Mouse (Mus musculus): ENCODE data around the gene Ms4a4a. TPM values are rescaled to one million over a fixed set of nuclear protein-coding genes. Genes with fewer than 3 reads are reported as not detected.

The Ms4a4a gene
- polyA plus RNA-seq (2015; fragmentation: Illumina TruSeq; extraction: RNeasy Lipid Tissue Mini Kit (QIAGEN cat#74804); ENCODE audit: insufficient read depth, low replicate concordance): 8.1 TPM

DNA sequence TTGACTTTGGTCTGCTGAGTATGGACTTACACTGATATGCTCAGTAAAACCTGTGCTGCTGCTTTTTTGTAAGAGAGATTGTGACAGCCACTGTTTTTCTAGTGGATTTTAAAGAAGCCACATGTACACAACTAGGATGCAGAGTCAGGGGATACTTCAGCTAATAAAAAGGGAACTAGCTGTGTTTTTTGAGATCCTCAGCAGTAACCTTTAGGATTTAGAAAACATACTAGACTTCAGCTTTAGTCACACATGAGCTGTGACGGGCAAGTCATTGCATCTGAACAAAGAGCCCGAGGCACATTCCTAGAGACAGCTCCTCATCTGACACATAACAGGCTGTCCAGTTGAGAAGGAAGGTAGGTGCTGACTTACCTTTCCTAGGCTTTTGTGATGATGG lies at the start of gene Ms4a4a:
Ms4a4a (plus strand) TSS at position 251 of the 400 bp plus-strand sequence.

DNA sequence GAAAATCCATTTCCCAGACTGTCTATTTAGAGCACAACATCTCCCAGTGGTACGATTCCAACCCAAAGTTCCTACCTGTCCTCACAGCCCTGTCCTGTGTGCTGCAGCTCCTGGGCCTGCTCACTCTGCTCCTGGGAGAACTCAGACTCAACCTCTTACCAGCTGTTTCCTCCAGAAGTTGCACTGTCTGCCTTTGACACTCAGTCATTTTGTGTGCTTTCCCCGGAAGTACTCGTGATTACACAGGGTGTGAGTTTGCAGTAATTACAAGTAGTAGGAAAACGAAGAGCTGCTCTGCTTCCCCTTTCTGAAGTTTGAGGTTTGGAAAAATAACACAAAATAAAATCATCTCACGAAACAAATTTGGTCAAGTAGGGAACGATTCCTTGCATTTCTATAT lies 39.4 kb upstream of the Ms4a4a start, which contains the start of gene Ms4a7:
Ms4a7 (minus strand) TSS at position 215 of the 400 bp plus-strand sequence.

DNA sequence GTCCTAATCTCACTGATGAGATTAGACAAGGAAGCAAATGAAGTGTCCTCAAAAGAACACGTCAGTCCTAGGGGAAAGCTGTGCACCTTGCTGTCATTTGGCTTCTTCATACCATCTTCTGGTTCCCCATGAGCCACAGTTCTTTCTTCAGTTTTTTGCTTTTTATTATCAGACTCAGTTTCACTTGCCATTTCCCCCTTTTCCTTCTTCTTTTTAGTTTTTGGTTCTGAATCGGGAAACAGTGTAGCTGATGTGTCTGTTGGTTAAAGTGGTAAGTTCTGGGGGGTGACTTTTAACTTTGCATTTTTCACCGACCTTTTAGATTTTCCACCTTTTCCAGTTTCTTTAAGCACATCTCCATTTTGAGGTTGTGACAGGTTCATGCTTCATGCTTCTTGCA lies 29.2 kb downstream of the Ms4a4a start, which contains the start of gene Ms4a4c:
Ms4a4c (plus strand) TSS at position 244 of the 400 bp plus-strand sequence.

Other genes with a start within 250 kb of the Ms4a4a start
- gene 1700017D01Rik, start 244.6 kb upstream of the Ms4a4a start, polyA plus RNA-seq (2015; fragmentation: Illumina TruSeq; extraction: RNeasy Lipid Tissue Mini Kit (QIAGEN cat#74804); ENCODE audit: insufficient read depth, low replicate concordance): not detected
- not detected for gene 1700025F22Rik, start 210.2 kb upstream of the Ms4a4a start, polyA plus RNA-seq (2015; fragmentation: Illumina TruSeq; extraction: RNeasy Lipid Tissue Mini Kit (QIAGEN cat#74804); ENCODE audit: insufficient read depth, low replicate concordance)
- not detected for gene Ms4a13, start 178.8 kb upstream of the Ms4a4a start, polyA plus RNA-seq (2015; fragmentation: Illumina TruSeq; extraction: RNeasy Lipid Tissue Mini Kit (QIAGEN cat#74804); ENCODE audit: insufficient read depth, low replicate concordance)
- not detected for gene Ms4a12, start 143.1 kb upstream of the Ms4a4a start, polyA plus RNA-seq (2015; fragmentation: Illumina TruSeq; extraction: RNeasy Lipid Tissue Mini Kit (QIAGEN cat#74804); ENCODE audit: insufficient read depth, low replicate concordance)
- 821 TPM for gene Ms4a1, start 109.3 kb upstream of the Ms4a4a start, polyA plus RNA-seq (2015; fragmentation: Illumina TruSeq; extraction: RNeasy Lipid Tissue Mini Kit (QIAGEN cat#74804); ENCODE audit: insufficient read depth, low replicate concordance)
- gene Ms4a5, start 91.7 kb upstream of the Ms4a4a start, polyA plus RNA-seq (2015; fragmentation: Illumina TruSeq; extraction: RNeasy Lipid Tissue Mini Kit (QIAGEN cat#74804); ENCODE audit: insufficient read depth, low replicate concordance): not detected
- 3.4 TPM for gene Ms4a14, start 61.1 kb upstream of the Ms4a4a start, polyA plus RNA-seq (2015; fragmentation: Illumina TruSeq; extraction: RNeasy Lipid Tissue Mini Kit (QIAGEN cat#74804); ENCODE audit: insufficient read depth, low replicate concordance)
- 27.2 TPM for gene Ms4a7, start 39.4 kb upstream of the Ms4a4a start, polyA plus RNA-seq (2015; fragmentation: Illumina TruSeq; extraction: RNeasy Lipid Tissue Mini Kit (QIAGEN cat#74804); ENCODE audit: insufficient read depth, low replicate concordance)
- gene Ms4a4c, start 29.2 kb downstream of the Ms4a4a start, polyA plus RNA-seq (2015; fragmentation: Illumina TruSeq; extraction: RNeasy Lipid Tissue Mini Kit (QIAGEN cat#74804); ENCODE audit: insufficient read depth, low replicate concordance): 282 TPM
- 535 TPM for gene Ms4a4b, start 68.0 kb downstream of the Ms4a4a start, polyA plus RNA-seq (2015; fragmentation: Illumina TruSeq; extraction: RNeasy Lipid Tissue Mini Kit (QIAGEN cat#74804); ENCODE audit: insufficient read depth, low replicate concordance)
- 131 TPM for gene Ms4a6c, start 93.8 kb downstream of the Ms4a4a start, polyA plus RNA-seq (2015; fragmentation: Illumina TruSeq; extraction: RNeasy Lipid Tissue Mini Kit (QIAGEN cat#74804); ENCODE audit: insufficient read depth, low replicate concordance)
- gene Gm8369, start 110.4 kb downstream of the Ms4a4a start, polyA plus RNA-seq (2015; fragmentation: Illumina TruSeq; extraction: RNeasy Lipid Tissue Mini Kit (QIAGEN cat#74804); ENCODE audit: insufficient read depth, low replicate concordance): 245 TPM
- 285 TPM for gene Ms4a6b, start 141.0 kb downstream of the Ms4a4a start, polyA plus RNA-seq (2015; fragmentation: Illumina TruSeq; extraction: RNeasy Lipid Tissue Mini Kit (QIAGEN cat#74804); ENCODE audit: insufficient read depth, low replicate concordance)
- gene Ms4a4d, start 161.3 kb downstream of the Ms4a4a start, polyA plus RNA-seq (2015; fragmentation: Illumina TruSeq; extraction: RNeasy Lipid Tissue Mini Kit (QIAGEN cat#74804); ENCODE audit: insufficient read depth, low replicate concordance): 25.1 TPM
- gene Ms4a6d, start 229.3 kb downstream of the Ms4a4a start, polyA plus RNA-seq (2015; fragmentation: Illumina TruSeq; extraction: RNeasy Lipid Tissue Mini Kit (QIAGEN cat#74804); ENCODE audit: insufficient read depth, low replicate concordance): 11.1 TPM
- 2.0 TPM for gene Ms4a2, start 248.2 kb downstream of the Ms4a4a start, polyA plus RNA-seq (2015; fragmentation: Illumina TruSeq; extraction: RNeasy Lipid Tissue Mini Kit (QIAGEN cat#74804); ENCODE audit: insufficient read depth, low replicate concordance)